Mouse (Mus musculus): ENCODE data around the gene Rnase10. TPM values are rescaled to one million over a fixed set of nuclear protein-coding genes. Genes with fewer than 3 reads are reported as not detected.

Rnase10 gene
- polyA plus RNA-seq, 1 experiment: not detected

DNA sequence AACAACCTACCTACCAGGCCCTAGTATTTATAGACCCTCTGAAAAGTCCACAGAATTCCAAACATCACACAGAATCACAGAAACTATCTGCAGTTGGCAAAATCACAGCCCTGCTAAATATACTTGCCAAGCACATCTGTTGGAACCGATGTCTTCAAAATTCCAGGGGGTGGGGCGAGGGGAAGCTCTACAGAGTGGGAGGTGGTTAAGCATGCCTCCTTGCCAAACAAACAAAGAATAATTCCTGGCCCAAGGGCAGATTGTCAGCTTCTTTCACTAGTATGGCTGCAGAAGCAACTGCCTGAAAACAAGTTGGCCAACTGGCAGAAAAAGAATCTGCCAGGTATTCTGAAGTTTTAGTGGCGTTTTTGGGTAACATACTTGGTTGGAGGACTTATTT is 9.7 kb downstream of the Rnase10 start:
- no peaks in the 10 kb centered on the region for H3K4me1 ChIP-seq (ENCODE audit: control insufficient read depth, insufficient read depth, low read length)
- no peaks in the 10 kb centered on the region for H3K27me3 ChIP-seq (ENCODE audit: control insufficient read depth, insufficient read depth, low read length, poor library complexity, severe bottlenecking)
- H3K9me3 ChIP-seq (replicated peaks; ENCODE audit: control insufficient read depth, insufficient read depth, low read length, poor library complexity, severe bottlenecking): no peaks in the 10 kb centered on the region
- no peak overlapping the region for H3K9ac ChIP-seq (ENCODE audit: low read depth, poor library complexity, severe bottlenecking)
- H3K4me3 ChIP-seq (ENCODE audit: low read depth, low read length): no peak overlapping the region
- no peaks in the 10 kb centered on the region for H3K36me3 ChIP-seq (ENCODE audit: control insufficient read depth, insufficient read depth, low read length, poor library complexity, severe bottlenecking)
- no peak overlapping the region for H3K27ac ChIP-seq (ENCODE audit: insufficient read depth, low read length)
- TF ChIP-seq CTCF (IDR thresholded peaks at IDR 0.05; ENCODE audit: low read depth, low read length) (no peak), POLR2A (IDR thresholded peaks at IDR 0.05; ENCODE audit: insufficient read depth, low read length) (no peak), EP300 (IDR thresholded peaks at IDR 0.05; ENCODE audit: insufficient read depth, low read depth, low read length) (no peak)

DNA sequence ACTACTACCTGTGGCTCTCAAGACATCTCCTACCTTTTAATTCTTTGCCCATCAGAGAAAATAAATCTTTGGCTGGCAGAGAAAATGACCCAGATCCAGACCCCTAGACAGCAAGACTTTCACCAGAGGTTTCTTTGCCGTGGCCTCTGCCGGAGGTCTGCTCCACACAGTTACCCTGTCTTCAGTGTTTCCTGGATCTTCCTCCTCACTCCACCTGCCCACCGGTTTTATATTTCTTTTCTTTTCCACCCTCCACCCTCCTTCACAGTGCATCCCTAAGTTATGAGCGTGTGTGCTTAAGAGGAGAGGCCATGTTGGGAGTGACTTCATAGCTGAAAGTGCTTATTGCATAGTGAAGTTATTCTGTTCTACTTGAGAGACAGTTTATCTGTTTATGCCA is 15.9 kb downstream of the Rnase10 start:
- Histone ChIP-seq H3K36me3 (ENCODE audit: control insufficient read depth, insufficient read depth, low read length, poor library complexity, severe bottlenecking) (no peaks in the 10 kb centered on the region), H3K9me3 (replicated peaks; ENCODE audit: control insufficient read depth, insufficient read depth, low read length, poor library complexity, severe bottlenecking) (no peaks in the 10 kb centered on the region), H3K9ac (ENCODE audit: low read depth, poor library complexity, severe bottlenecking) (no peak overlapping the region), H3K27me3 (ENCODE audit: control insufficient read depth, insufficient read depth, low read length, poor library complexity, severe bottlenecking) (no peaks in the 10 kb centered on the region), H3K4me1 (ENCODE audit: control insufficient read depth, insufficient read depth, low read length) (no peaks in the 10 kb centered on the region), H3K4me3 (ENCODE audit: low read depth, low read length) (no peak overlapping the region), H3K27ac (ENCODE audit: insufficient read depth, low read length) (no peak overlapping the region)
- TF ChIP-seq EP300 (IDR thresholded peaks at IDR 0.05; ENCODE audit: insufficient read depth, low read depth, low read length) (no peak), POLR2A (IDR thresholded peaks at IDR 0.05; ENCODE audit: insufficient read depth, low read length) (no peak), CTCF (IDR thresholded peaks at IDR 0.05; ENCODE audit: low read depth, low read length) (no peak)

- no peaks in the 10 kb centered on the region for H3K36me3 ChIP-seq (ENCODE audit: control insufficient read depth, insufficient read depth, low read length, poor library complexity, severe bottlenecking)
- no peaks in the 10 kb centered on the region for H3K4me1 ChIP-seq (ENCODE audit: control insufficient read depth, insufficient read depth, low read length)
- H3K27me3 ChIP-seq (ENCODE audit: control insufficient read depth, insufficient read depth, low read length, poor library complexity, severe bottlenecking): no peaks in the 10 kb centered on the region
- no peak overlapping the region for H3K9ac ChIP-seq (ENCODE audit: low read depth, poor library complexity, severe bottlenecking)
- no peak overlapping the region for H3K27ac ChIP-seq (ENCODE audit: insufficient read depth, low read length)
- TF ChIP-seq POLR2A (IDR thresholded peaks at IDR 0.05; ENCODE audit: insufficient read depth, low read length) (no peak), CTCF (IDR thresholded peaks at IDR 0.05; ENCODE audit: low read depth, low read length) (no peak), EP300 (IDR thresholded peaks at IDR 0.05; ENCODE audit: insufficient read depth, low read depth, low read length) (no peak)
- H3K9me3 ChIP-seq (replicated peaks; ENCODE audit: control insufficient read depth, insufficient read depth, low read length, poor library complexity, severe bottlenecking): no peaks in the 10 kb centered on the region
- H3K4me3 ChIP-seq (ENCODE audit: low read depth, low read length): no peak overlapping the region
These were observed 17.3 kb downstream of the Rnase10 start for GRCm38 (mm10) chr14:51024820-51025219.

GRCm38 (mm10) chr14:51026391-51027133 is 19.0 kb downstream of the Rnase10 start:
- TF ChIP-seq EP300 (IDR thresholded peaks at IDR 0.05; ENCODE audit: insufficient read depth, low read depth, low read length) (no peak), POLR2A (IDR thresholded peaks at IDR 0.05; ENCODE audit: insufficient read depth, low read length) (no peak), CTCF (IDR thresholded peaks at IDR 0.05; ENCODE audit: low read depth, low read length) (peak; percentile 34)
- Histone ChIP-seq H3K27me3 (ENCODE audit: control insufficient read depth, insufficient read depth, low read length, poor library complexity, severe bottlenecking) (no peaks in the 10 kb centered on the region), H3K9me3 (replicated peaks; ENCODE audit: control insufficient read depth, insufficient read depth, low read length, poor library complexity, severe bottlenecking) (no peaks in the 10 kb centered on the region), H3K27ac (ENCODE audit: insufficient read depth, low read length) (no peak overlapping the region), H3K4me1 (ENCODE audit: control insufficient read depth, insufficient read depth, low read length) (no peaks in the 10 kb centered on the region), H3K9ac (ENCODE audit: low read depth, poor library complexity, severe bottlenecking) (no peak overlapping the region), H3K36me3 (ENCODE audit: control insufficient read depth, insufficient read depth, low read length, poor library complexity, severe bottlenecking) (no peaks in the 10 kb centered on the region), H3K4me3 (ENCODE audit: low read depth, low read length) (no peak overlapping the region)

GRCm38 (mm10) chr14:51027387-51028155 is 20.0 kb downstream of the Rnase10 start:
- TF ChIP-seq POLR2A (IDR thresholded peaks at IDR 0.05; ENCODE audit: insufficient read depth, low read length): no peak
- TF ChIP-seq CTCF (IDR thresholded peaks at IDR 0.05; ENCODE audit: low read depth, low read length): no peak
- no peak for TF ChIP-seq EP300 (IDR thresholded peaks at IDR 0.05; ENCODE audit: insufficient read depth, low read depth, low read length)
- H3K9me3 ChIP-seq (replicated peaks; ENCODE audit: control insufficient read depth, insufficient read depth, low read length, poor library complexity, severe bottlenecking): no peaks in the 10 kb centered on the region
- no peaks in the 10 kb centered on the region for H3K36me3 ChIP-seq (ENCODE audit: control insufficient read depth, insufficient read depth, low read length, poor library complexity, severe bottlenecking)
- H3K27ac ChIP-seq (ENCODE audit: insufficient read depth, low read length): no peak overlapping the region
- H3K9ac ChIP-seq (ENCODE audit: low read depth, poor library complexity, severe bottlenecking): no peak overlapping the region
- no peaks in the 10 kb centered on the region for H3K4me1 ChIP-seq (ENCODE audit: control insufficient read depth, insufficient read depth, low read length)
- H3K27me3 ChIP-seq (ENCODE audit: control insufficient read depth, insufficient read depth, low read length, poor library complexity, severe bottlenecking): no peaks in the 10 kb centered on the region
- H3K4me3 ChIP-seq (ENCODE audit: low read depth, low read length): no peak overlapping the region

DNA sequence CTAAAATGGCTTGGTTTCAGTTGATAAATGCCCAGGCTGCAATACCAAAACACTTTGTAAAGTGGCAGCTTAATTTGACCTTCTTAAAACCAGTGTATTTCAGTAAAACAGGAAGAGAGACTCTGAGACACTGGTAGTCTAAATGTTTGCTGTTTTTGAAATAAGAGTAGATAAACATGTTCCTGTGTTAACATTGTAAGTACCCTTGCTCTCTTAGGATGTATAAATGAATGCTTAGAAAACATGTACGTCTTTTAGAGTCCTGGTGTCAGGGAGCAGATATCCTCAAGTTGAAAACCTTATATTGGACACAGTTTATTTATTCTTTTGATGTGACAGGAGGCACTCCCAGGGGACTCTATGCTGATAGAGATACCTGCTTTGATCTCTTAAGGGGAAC is 27.7 kb downstream of the Rnase10 start:
- H3K4me3 ChIP-seq (ENCODE audit: low read depth, low read length): no peak overlapping the region
- no peaks in the 10 kb centered on the region for H3K27me3 ChIP-seq (ENCODE audit: control insufficient read depth, insufficient read depth, low read length, poor library complexity, severe bottlenecking)
- no peak overlapping the region for H3K9ac ChIP-seq (ENCODE audit: low read depth, poor library complexity, severe bottlenecking)

More for the DNA sequence above, 27.7 kb downstream of the Rnase10 start:
- no peak for TF ChIP-seq EP300 (IDR thresholded peaks at IDR 0.05; ENCODE audit: insufficient read depth, low read depth, low read length)
- TF ChIP-seq POLR2A (IDR thresholded peaks at IDR 0.05; ENCODE audit: insufficient read depth, low read length): no peak
- no peak for TF ChIP-seq CTCF (IDR thresholded peaks at IDR 0.05; ENCODE audit: low read depth, low read length)
- Histone ChIP-seq H3K36me3 (ENCODE audit: control insufficient read depth, insufficient read depth, low read length, poor library complexity, severe bottlenecking) (no peaks in the 10 kb centered on the region), H3K4me1 (ENCODE audit: control insufficient read depth, insufficient read depth, low read length) (peaks cover 1% of the 10 kb centered on the region), H3K9me3 (replicated peaks; ENCODE audit: control insufficient read depth, insufficient read depth, low read length, poor library complexity, severe bottlenecking) (no peaks in the 10 kb centered on the region), H3K27ac (ENCODE audit: insufficient read depth, low read length) (no peak overlapping the region)

Measured in ES-Bruce4 (cell line).